Mouse (Mus musculus) bone marrow, adult 2 months (tissue): ENCODE results near the gene Card11.

Source experiments
- CTCF ChIP-seq: fragments of 200-500 bp; IDR thresholded peaks from 2 replicates; pipeline ENCODE4 v1.5.1; 2011; ENCODE audit warnings: low read length, control low read depth; ENCODE audit not compliant: control insufficient read depth, insufficient read depth
- POLR2A ChIP-seq: fragments of 200-500 bp; IDR thresholded peaks from 2 replicates; pipeline ENCODE4 v1.6.1; 2011; ENCODE audit warnings: low read depth, mild to moderate bottlenecking, control low read depth, low read length, borderline replicate concordance; ENCODE audit not compliant: control insufficient read depth

DNA sequence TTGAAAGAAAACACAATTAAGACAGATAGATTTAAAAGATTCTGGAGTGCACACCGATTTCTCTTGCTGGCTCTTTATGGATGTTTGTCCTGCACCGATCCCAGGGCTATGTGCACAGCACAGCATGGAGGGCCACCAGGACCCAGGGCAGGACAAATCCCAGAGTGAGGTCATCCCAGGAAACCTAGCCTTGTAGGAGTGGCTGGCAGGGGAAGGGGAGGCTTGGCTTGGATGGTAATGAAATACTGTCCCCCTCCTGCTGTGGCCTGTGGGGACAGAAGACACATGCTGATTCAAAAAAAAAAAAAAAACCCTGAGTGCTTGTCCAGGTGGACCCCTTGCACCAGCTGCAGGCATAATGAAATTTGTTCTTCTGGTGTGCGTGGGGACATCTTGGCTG is 64.5 kb downstream of the Card11 start:
- no peak for TF ChIP-seq POLR2A
- no peak for TF ChIP-seq CTCF
